Mouse (Mus musculus) left cerebral cortex, adult 11 months (tissue): ENCODE results near the gene Wdr1.

ENCODE experiments used
- DNase-seq: peaks from one replicate; pipeline ENCODE4 v3.0.0; 2022; ENCODE audit warnings: low spot score

Gene Wdr1

GRCm38 (mm10) chr5:38544423-38545415, 18.3 kb downstream of the Wdr1 start:
- DNase-seq: no peak

GRCm38 (mm10) chr5:38543496-38544217, 19.4 kb downstream of the Wdr1 start:
- DNase-seq: no peak

DNA sequence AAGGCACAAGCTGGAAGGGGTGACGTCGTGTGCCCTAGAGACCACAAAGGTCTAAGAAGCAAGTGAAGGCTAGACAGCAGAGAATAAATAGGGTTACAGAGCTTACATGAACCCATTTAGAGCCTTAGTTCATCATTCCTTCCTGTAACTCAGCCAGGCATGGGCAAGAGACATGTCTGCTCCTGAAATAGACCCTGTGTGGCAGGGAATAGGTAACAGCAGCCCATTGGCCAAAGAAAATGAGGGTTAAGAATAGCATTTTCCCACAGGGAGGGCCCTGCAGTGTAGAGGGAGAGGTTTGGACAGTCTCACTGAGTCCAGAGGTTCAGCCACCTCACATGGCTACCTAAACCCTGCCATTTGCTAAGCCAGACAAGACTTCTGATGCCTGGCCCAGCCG, 21.3 kb downstream of the Wdr1 start:
- DNase-seq: no peak

- no peak for DNase-seq
These were observed 22.1 kb downstream of the Wdr1 start for GRCm38 (mm10) chr5:38540898-38541297.

DNA sequence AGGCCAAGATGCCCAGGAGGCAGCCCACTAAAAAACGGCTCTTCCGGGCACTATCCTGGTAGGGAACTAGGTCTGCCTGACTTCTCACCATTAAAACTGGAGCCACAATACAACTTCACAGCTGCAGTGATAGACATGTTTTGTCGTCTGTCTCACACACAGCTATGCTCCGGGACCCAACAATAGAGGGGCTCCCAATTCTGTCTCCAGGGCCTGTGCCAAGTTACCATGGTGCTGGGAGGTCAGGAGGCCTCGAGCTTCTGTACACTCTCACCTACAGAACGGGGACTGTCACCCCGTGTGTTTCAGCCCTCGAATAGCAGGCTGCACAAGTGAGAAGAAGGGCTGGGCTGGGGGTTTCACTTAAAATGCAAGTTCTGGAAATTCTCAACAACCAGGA, 24.5 kb downstream of the Wdr1 start:
- no peak for DNase-seq

- no peak for DNase-seq
These were observed 25.2 kb downstream of the Wdr1 start for GRCm38 (mm10) chr5:38537845-38538244.

GRCm38 (mm10) chr5:38536822-38537221, 26.2 kb downstream of the Wdr1 start:
- no peak for DNase-seq

DNA sequence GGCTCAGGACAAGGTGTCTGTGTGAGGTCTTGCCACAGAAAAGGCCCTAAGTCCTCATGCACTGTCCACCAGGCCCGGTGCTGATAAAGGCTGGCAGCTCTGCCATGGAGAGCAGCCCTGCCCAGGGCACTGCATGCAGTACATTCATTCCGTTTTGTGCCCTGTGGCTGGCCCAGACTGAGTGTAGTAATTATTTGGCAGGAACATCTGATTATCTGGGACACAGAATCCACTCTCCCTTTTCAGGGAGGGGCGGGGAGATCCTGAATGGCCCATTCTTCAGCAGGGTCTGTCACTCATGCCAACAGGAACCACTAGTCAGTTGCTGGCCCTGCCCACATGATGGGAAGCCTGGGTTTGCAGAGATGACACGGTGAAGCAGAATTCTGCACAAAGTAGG, 30.9 kb downstream of the Wdr1 start:
- DNase-seq: peak; percentile 71

DNA sequence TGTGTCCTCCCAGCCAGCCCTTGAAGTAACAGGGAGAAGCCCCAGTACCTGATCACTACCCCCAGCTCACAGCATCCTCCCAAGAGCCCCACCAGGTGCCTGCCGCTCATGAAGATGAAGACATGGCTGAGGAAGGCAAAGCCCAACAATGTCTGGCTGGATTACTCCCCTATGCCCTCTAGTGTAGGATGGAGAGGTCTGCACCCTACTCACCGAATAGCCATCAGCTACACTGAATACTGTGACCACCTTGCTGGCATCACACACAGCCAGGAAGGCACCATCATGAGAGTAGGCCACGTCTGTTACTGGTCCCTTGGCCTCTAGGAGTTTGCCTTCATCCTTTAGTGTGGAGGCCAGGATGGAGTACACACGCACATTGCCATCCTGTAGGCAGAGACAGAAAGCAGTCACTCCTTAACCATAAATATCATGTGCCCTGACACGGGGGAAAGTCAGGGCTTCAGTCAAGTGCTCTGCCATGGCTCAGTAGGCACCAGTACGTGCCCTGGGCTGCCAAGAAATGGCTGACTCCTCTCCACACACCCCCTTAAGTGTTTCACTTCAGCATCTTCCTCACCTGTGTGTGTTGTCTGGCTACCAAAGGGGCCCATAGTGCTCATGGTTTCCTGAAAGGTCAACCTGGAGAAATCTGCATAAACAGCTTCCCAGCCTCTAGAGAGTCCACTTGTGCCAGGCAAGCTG, 33.1 kb downstream of the Wdr1 start:
- DNase-seq: no peak

GRCm38 (mm10) chr5:38522977-38523376, 40.0 kb downstream of the Wdr1 start:
- DNase-seq: no peak

DNA sequence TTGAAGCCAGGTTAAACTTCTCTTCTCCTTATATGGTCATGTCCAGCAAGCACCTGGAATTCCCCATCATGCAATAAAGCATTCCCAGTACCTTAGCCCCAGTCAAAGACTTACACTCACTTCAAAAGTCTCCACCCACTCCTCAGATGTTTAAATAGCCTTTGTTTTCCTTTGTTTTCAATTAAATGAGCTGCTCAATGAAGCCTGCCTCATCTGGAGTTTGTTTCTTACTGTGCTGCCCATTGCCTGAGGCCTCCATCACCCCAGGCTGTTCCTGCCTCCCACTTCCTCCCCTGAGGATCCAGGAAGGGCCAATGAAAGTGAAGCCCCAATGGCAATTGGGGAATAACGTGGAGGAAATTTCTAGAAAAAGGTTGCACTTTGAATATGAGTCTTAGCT, 42.2 kb downstream of the Wdr1 start:
- DNase-seq: no peak

DNA sequence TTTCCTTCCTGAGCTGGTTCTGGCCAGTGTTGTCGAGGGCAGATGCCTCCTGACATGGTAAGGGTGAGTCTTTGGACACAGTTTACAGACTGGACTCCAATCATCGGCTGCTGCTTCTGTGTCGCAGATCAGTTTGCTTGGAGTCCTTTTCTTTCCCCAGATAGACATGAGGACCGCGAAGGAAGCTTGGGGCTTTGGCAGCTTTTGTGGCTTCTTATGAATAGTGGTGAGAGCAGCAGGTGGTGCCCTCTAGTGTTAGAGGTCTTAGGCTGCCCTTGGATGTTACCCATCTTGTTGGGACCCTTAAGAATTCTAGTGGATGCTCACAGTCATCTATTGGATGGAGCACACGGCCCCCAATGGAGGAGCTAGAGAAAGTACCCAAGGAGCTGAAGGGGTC, 46.8 kb downstream of the Wdr1 start:
- DNase-seq: peak; percentile 46

GRCm38 (mm10) chr5:38512991-38513390, 50.0 kb downstream of the Wdr1 start:
- DNase-seq: no peak

DNA sequence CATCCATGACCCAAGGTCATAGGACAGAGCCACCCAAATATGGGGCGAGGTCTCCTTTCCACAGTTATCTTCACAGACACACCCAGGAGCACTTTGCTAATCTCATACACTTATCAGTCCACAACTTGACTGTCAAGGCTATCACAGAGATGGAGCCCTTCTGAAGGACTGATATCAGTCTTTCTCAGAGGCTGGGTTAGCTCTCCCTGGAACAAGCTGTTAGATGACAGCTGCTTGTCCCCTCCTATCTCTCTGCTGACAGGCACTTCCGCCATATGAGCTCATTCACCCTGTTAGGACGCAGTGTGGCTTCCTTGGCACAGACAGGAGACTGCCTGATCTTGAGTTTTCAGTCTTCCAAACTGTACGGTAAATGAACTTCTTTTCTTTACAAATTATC, 53.5 kb downstream of the Wdr1 start:
- no peak for DNase-seq

- DNase-seq: no peak
These were observed 57.6 kb downstream of the Wdr1 start for GRCm38 (mm10) chr5:38505435-38505765.

GRCm38 (mm10) chr5:38504747-38505434, 58.1 kb downstream of the Wdr1 start:
- DNase-seq: no peak

- DNase-seq: no peak
These were observed 58.9 kb downstream of the Wdr1 start for GRCm38 (mm10) chr5:38504116-38504515.

GRCm38 (mm10) chr5:38502992-38503391, 60.0 kb downstream of the Wdr1 start, which contains the start of gene Slc2a9:
Gene Slc2a9, minus strand, starts transcription at chr5:38503143.
- DNase-seq: no peak

DNA sequence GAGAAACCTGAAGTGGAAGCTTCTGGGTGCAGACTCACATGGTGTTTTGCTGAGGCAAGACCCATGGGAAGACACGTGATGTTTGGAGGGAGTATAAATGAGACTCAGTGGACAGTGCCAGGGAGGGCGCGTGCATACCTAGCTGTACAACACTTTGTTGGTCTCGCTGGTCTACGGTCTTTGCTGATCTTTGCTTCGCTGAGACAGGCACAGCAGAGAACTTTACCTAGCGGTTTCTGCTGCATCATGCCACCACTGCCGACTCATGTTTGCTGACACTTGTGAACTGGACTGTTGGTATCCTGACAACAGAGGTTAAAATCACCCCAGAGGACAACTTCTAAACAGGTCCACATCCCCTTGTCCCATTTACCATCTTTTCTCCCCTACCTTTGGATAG, 63.0 kb downstream of the Wdr1 start:
- no peak for DNase-seq

GRCm38 (mm10) chr5:38499316-38499811, 63.7 kb downstream of the Wdr1 start:
- no peak for DNase-seq

- DNase-seq: no peak
These were observed 64.5 kb downstream of the Wdr1 start for GRCm38 (mm10) chr5:38498479-38498878.
